Mouse (Mus musculus): ENCODE results near the gene Gm28374. TPM values are rescaled to one million over a fixed set of nuclear protein-coding genes. Genes with fewer than 3 reads are reported as not detected.

Gm28374 gene
- polyA plus RNA-seq, 1 experiment from 2014 or later: 1.0 TPM

DNA sequence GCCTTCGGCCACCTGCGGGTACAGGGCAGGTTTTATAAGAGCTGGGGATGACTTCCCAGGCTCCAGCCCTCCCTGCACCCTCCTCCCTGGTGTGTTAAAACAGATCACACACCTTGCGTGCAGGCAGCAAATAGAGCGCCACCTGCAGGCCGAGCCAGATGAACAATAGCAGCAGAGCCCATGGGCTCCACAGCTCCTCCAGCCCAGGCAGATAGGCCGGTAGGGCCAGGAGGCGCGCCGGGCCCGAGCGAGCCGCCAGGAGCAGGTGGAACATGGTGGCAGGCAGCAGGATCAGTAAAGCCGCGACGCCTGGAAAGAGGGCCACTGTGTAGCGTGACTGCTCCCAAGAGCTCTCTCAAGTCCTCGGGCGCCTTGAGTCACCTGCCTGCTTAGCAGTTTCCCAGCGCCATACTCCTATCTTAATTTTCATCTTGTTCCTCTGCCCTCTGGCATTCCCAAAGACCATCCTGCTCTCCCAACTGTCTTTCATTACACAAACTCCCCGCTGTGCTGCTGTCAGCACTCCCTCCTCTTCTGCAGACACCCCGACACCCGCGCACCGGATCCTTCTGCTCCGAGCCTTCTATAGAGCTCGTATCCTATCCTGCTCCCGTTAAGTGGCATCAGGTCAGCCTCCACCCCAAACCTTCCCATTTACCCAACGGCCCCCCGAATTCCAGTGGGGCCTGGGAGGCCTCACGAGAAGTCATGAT, 14.9 kb downstream of the Gm28374 start:
- 1% methylated on average over 30 of the region's 30 CpGs for WGBS
- Histone ChIP-seq H3K36me3 (ENCODE audit: control insufficient read depth, insufficient read depth, low read length) (peaks cover 9% of the 10 kb centered on the region), H3K9ac (replicated peaks; ENCODE audit: low read depth, low read length) (peak overlapping the region; percentile 40), H3K4me1 (ENCODE audit: control insufficient read depth, insufficient read depth, low read length) (peaks cover 15% of the 10 kb centered on the region), H3K4me2 (replicated peaks; ENCODE audit: low read depth, low read length) (peak overlapping the region; percentile 85), H3K27ac (ENCODE audit: low read length) (peak overlapping the region; percentile 49; the same call in 1 of the 2 replicates), H3K9me3 (ENCODE audit: control insufficient read depth, low read depth, low read length) (no peaks in the 10 kb centered on the region), H3K4me3 (ENCODE audit: low read depth, low read length) (peak overlapping the region; percentile 38), H3K27me3 (ENCODE audit: control insufficient read depth, insufficient read depth, low read length) (no peaks in the 10 kb centered on the region)
- ATAC-seq (ENCODE audit: insufficient number of reproducible peaks, insufficient read depth, low FRiP score, low read depth): peak; percentile 51; the same call in 1 of the 2 replicates

DNA sequence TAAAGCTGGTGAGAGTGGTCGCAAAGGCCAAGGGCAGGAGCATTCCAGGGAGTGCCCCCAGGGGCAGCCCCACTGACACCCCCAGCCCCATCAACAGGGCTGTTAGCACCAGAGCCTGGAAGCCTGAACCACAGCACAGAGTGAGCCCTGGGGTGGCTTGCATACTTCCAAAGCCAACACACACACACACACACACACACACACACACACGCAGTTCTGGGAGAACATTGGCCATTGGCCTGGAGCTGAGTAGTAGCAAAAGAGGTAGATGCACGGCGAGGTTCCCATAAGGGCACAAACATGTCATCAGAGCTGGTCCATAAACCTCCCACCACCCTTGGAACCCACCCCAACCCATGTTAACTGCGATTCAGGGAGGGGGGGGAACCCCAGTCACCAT, 15.5 kb downstream of the Gm28374 start:
- Histone ChIP-seq H3K27ac (ENCODE audit: low read length) (peak overlapping the region; percentile 49; the same call in 1 of the 2 replicates), H3K4me1 (ENCODE audit: control insufficient read depth, insufficient read depth, low read length) (peaks cover 18% of the 10 kb centered on the region), H3K4me2 (replicated peaks; ENCODE audit: low read depth, low read length) (peak overlapping the region; percentile 85), H3K4me3 (ENCODE audit: low read depth, low read length) (peak overlapping the region; percentile 38), H3K9ac (replicated peaks; ENCODE audit: low read depth, low read length) (no peak overlapping the region), H3K27me3 (ENCODE audit: control insufficient read depth, insufficient read depth, low read length) (no peaks in the 10 kb centered on the region), H3K9me3 (ENCODE audit: control insufficient read depth, low read depth, low read length) (no peaks in the 10 kb centered on the region), H3K36me3 (ENCODE audit: control insufficient read depth, insufficient read depth, low read length) (peaks cover 9% of the 10 kb centered on the region)
- ATAC-seq (ENCODE audit: insufficient number of reproducible peaks, insufficient read depth, low FRiP score, low read depth): no peak
- 25% methylated on average over 5 of the region's 5 CpGs for WGBS

DNA sequence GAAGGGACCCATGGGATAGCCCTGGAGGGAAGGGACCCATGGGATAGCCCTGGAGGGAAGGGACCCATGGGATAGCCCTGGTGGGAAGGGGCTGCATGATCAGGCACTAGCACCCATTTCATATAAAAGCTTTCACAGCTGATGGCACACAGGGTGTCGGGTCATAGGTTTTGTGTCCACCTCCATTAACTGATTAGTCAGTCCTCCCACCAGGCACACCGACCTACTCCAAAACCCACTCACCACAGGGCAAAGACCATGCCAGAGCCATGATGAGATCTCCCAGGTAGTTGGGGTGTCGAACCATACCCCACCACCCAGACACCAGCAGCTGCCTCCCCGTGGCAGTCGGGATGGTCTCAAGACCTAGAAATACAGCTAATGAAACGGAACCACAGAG, 19.0 kb downstream of the Gm28374 start:
- no peak for ATAC-seq (ENCODE audit: insufficient number of reproducible peaks, insufficient read depth, low FRiP score, low read depth)
- no peaks in the 10 kb centered on the region for H3K9me3 ChIP-seq (ENCODE audit: control insufficient read depth, low read depth, low read length)
- H3K4me1 ChIP-seq (ENCODE audit: control insufficient read depth, insufficient read depth, low read length): peaks cover 24% of the 10 kb centered on the region
- H3K4me3 ChIP-seq (ENCODE audit: low read depth, low read length): no peak overlapping the region
- H3K36me3 ChIP-seq (ENCODE audit: control insufficient read depth, insufficient read depth, low read length): peaks cover 13% of the 10 kb centered on the region
- no peaks in the 10 kb centered on the region for H3K27me3 ChIP-seq (ENCODE audit: control insufficient read depth, insufficient read depth, low read length)
- 0 out of 2 replicates have a peak overlapping the region, but pooled peaks have one; percentile 95 for H3K9ac ChIP-seq (replicated peaks; ENCODE audit: low read depth, low read length)
- H3K27ac ChIP-seq (ENCODE audit: low read length): no peak overlapping the region
- no peak overlapping the region for H3K4me2 ChIP-seq (replicated peaks; ENCODE audit: low read depth, low read length)
- WGBS: 92% methylated on average over 6 of the region's 6 CpGs

DNA sequence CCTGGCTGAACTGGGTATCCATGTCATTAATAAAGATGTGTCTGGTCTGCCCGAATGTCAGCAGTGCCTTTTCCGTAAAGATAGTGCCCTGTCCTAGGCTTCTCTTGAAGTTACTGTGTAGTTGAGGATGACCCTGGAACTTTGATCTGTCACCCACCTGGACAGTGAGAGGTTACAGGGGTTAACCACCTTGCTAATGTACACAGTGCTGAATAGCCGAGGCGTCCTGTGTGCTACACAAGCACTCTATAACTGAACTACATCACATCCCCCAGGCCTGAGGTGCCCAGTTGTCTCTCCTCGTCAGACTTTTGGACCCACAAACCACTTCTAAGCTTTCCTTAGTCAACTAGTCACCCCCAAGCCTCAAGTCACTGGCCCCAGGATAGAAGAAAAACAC, 19.6 kb downstream of the Gm28374 start:
- H3K27ac ChIP-seq (ENCODE audit: low read length): no peak overlapping the region
- peak overlapping the region; percentile 95 for H3K9ac ChIP-seq (replicated peaks; ENCODE audit: low read depth, low read length)
- H3K9me3 ChIP-seq (ENCODE audit: control insufficient read depth, low read depth, low read length): no peaks in the 10 kb centered on the region
- H3K27me3 ChIP-seq (ENCODE audit: control insufficient read depth, insufficient read depth, low read length): no peaks in the 10 kb centered on the region
- peaks cover 13% of the 10 kb centered on the region for H3K36me3 ChIP-seq (ENCODE audit: control insufficient read depth, insufficient read depth, low read length)
- peaks cover 24% of the 10 kb centered on the region for H3K4me1 ChIP-seq (ENCODE audit: control insufficient read depth, insufficient read depth, low read length)
- no peak for ATAC-seq (ENCODE audit: insufficient number of reproducible peaks, insufficient read depth, low FRiP score, low read depth)
- peak overlapping the region; percentile 79 for H3K4me3 ChIP-seq (ENCODE audit: low read depth, low read length)
- peak overlapping the region; percentile 99 for H3K4me2 ChIP-seq (replicated peaks; ENCODE audit: low read depth, low read length)
- WGBS: 36% methylated on average over 5 of the region's 5 CpGs

DNA sequence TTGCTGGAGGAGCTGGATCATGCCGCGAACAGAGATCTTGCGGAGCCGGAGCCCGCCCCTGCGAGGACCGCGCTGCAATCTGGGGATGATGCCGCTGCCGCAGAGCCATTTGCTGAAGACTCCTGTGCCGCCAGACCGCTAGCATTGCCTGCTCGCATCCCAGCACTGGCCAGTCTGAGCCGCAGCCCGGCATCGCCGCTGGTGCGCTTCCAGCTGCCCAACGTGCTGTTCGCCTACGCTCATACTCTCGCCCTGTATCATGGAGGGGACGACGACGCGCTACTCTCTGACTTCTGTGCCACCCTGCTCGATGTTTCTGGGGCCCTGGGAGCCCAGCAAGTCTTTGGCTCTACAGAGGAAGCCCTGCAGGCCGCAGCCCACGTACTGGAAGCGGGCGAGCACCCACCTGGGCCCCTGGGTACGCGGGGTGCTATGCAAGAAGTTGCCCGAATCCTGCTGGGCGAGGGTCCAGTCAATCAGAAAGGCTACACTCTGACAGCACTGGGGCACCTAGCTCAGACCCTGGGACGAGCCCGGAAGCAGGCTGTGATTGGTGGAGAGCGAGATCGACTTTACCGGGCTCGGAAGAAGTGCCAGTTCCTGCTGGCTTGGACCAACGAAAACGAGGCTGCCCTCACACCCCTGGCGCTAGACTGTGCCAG, 20.3 kb downstream of the Gm28374 start:
- H3K9ac ChIP-seq (replicated peaks; ENCODE audit: low read depth, low read length): peak overlapping the region; percentile 95
- WGBS: 1% methylated on average over 44 of the region's 44 CpGs
- ATAC-seq (ENCODE audit: insufficient number of reproducible peaks, insufficient read depth, low FRiP score, low read depth): no peak
- H3K9me3 ChIP-seq (ENCODE audit: control insufficient read depth, low read depth, low read length): no peaks in the 10 kb centered on the region
- peaks cover 22% of the 10 kb centered on the region for H3K4me1 ChIP-seq (ENCODE audit: control insufficient read depth, insufficient read depth, low read length)
- no peaks in the 10 kb centered on the region for H3K27me3 ChIP-seq (ENCODE audit: control insufficient read depth, insufficient read depth, low read length)
- H3K4me2 ChIP-seq (replicated peaks; ENCODE audit: low read depth, low read length): peak overlapping the region; percentile 99
- peaks cover 13% of the 10 kb centered on the region for H3K36me3 ChIP-seq (ENCODE audit: control insufficient read depth, insufficient read depth, low read length)
- H3K4me3 ChIP-seq (ENCODE audit: low read depth, low read length): peak overlapping the region; percentile 79
- H3K27ac ChIP-seq (ENCODE audit: low read length): peak overlapping the region; percentile 96

DNA sequence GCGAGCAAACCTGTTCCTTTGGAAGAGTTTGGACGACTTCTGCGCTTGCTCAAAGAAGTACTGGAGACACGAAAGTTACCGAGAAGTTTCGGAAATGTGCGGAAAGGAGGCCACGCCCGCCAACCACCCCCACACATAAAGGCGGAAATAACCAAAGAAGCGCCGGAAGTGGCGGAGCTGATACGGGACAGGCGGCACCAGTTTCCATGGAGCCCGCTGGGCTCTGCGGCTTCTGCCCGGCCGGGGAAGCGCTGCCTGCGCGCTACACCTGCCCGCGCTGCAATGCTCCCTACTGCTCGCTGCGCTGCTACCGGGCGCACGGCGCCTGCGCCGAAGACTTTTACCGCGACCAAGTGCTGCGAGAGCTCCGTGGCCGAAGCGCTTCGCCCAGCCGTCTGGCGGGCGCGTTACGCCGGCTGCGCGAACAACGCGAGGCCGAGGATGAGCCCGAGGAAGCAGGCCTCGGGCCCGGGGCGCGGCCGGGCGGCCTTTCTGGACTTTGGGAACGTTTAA, 21.0 kb downstream of the Gm28374 start, which contains the start of gene Znhit2:
TSS of gene Znhit2 (plus strand) at position 172 of the 513 bp plus-strand sequence.
- peak within 1 kb of the TSS; percentile 99 for H3K4me2 ChIP-seq (replicated peaks; ENCODE audit: low read depth, low read length)
- H3K9ac ChIP-seq (replicated peaks; ENCODE audit: low read depth, low read length): peak within 1 kb of the TSS; percentile 95
- no peaks in the 10 kb centered on the region for H3K9me3 ChIP-seq (ENCODE audit: control insufficient read depth, low read depth, low read length)
- peak; percentile 80 for ATAC-seq (ENCODE audit: insufficient number of reproducible peaks, insufficient read depth, low FRiP score, low read depth)
- under 1% methylated on average over 57 of the region's 58 CpGs for WGBS
- H3K4me3 ChIP-seq (ENCODE audit: low read depth, low read length): peak within 1 kb of the TSS; percentile 79
- H3K27me3 ChIP-seq (ENCODE audit: control insufficient read depth, insufficient read depth, low read length): no peaks in the 10 kb centered on the region
- H3K36me3 ChIP-seq (ENCODE audit: control insufficient read depth, insufficient read depth, low read length): peaks cover 13% of the 10 kb centered on the region
- H3K4me1 ChIP-seq (ENCODE audit: control insufficient read depth, insufficient read depth, low read length): peaks cover 20% of the 10 kb centered on the region
- peak within 1 kb of the TSS; percentile 96 for H3K27ac ChIP-seq (ENCODE audit: low read length)

DNA sequence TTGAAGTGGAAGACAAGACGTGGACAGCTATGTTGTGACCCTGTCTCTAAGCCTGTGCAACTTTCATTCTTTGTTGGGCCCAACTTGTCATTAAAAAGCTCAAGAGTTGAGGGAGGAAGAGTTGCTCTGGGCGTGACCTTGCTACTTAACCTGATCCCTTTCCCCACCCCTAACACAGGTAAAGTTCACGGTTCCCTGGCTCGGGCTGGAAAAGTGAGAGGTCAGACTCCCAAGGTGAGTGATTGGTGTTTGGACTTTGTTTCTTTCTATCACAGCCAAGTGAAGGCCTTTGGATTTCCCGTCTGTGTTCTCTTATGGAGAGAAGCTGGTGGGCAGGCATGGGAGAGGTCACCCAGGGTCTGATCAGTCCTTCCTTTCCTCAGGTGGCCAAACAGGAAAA, 23.1 kb downstream of the Gm28374 start:
- no peak overlapping the region for H3K27ac ChIP-seq (ENCODE audit: low read length)

DNA sequence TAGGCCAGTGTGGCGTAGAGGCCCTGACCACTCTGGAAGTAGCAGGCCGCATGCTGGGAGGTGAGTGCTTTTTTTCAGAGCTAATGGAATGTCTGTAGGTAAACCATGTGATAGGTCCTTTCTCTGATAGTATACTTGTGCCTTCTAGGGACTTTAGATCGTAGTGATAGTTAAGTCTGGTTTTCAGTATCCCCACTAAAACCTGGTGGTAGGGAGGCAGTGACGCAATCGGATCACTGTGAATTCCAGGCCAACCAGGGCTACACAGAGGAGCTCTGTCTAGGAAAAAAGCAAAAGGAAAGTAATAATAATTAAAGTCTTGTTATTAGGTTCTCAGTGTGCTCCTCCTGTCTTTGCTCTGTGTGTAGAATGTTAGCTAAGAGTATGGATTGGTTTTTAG, 23.5 kb downstream of the Gm28374 start:
- H3K4me1 ChIP-seq (ENCODE audit: control insufficient read depth, insufficient read depth, low read length): peaks cover 20% of the 10 kb centered on the region
- H3K4me2 ChIP-seq (replicated peaks; ENCODE audit: low read depth, low read length): peak overlapping the region; percentile 85
- no peaks in the 10 kb centered on the region for H3K9me3 ChIP-seq (ENCODE audit: control insufficient read depth, low read depth, low read length)
- peak overlapping the region; percentile 89 for H3K4me3 ChIP-seq (ENCODE audit: low read depth, low read length)
- H3K36me3 ChIP-seq (ENCODE audit: control insufficient read depth, insufficient read depth, low read length): peaks cover 29% of the 10 kb centered on the region
- ATAC-seq (ENCODE audit: insufficient number of reproducible peaks, insufficient read depth, low FRiP score, low read depth): no peak
- no peak overlapping the region for H3K27ac ChIP-seq (ENCODE audit: low read length)
- H3K9ac ChIP-seq (replicated peaks; ENCODE audit: low read depth, low read length): peak overlapping the region; percentile 86
- no peaks in the 10 kb centered on the region for H3K27me3 ChIP-seq (ENCODE audit: control insufficient read depth, insufficient read depth, low read length)
- 34% methylated on average over 5 of the region's 5 CpGs for WGBS

More for the DNA sequence above, 23.1 kb downstream of the Gm28374 start:
- Histone ChIP-seq H3K36me3 (ENCODE audit: control insufficient read depth, insufficient read depth, low read length) (peaks cover 25% of the 10 kb centered on the region), H3K9me3 (ENCODE audit: control insufficient read depth, low read depth, low read length) (no peaks in the 10 kb centered on the region), H3K4me2 (replicated peaks; ENCODE audit: low read depth, low read length) (peak overlapping the region; percentile 85), H3K27me3 (ENCODE audit: control insufficient read depth, insufficient read depth, low read length) (no peaks in the 10 kb centered on the region), H3K4me3 (ENCODE audit: low read depth, low read length) (peak overlapping the region; percentile 89), H3K9ac (replicated peaks; ENCODE audit: low read depth, low read length) (peak overlapping the region; percentile 86; the same call in 1 of the 2 replicates), H3K4me1 (ENCODE audit: control insufficient read depth, insufficient read depth, low read length) (peaks cover 20% of the 10 kb centered on the region)
- ATAC-seq (ENCODE audit: insufficient number of reproducible peaks, insufficient read depth, low FRiP score, low read depth): no peak
- 78% methylated on average over 5 of the region's 5 CpGs for WGBS
